Mouse (Mus musculus) thymus, adult 2 months (tissue): ENCODE data around the gene Asb16.

Experiments
- CTCF ChIP-seq: fragments of 200-500 bp; IDR thresholded peaks from 2 replicates; pipeline ENCODE4 v1.5.1; 2012; ENCODE audit warnings: mild to moderate bottlenecking, control low read depth, low read length, moderate library complexity, borderline replicate concordance; ENCODE audit not compliant: control insufficient read depth, poor library complexity, insufficient read depth; ENCODE audit errors: extremely low read depth
- POLR2A ChIP-seq: fragments of 200-500 bp; IDR thresholded peaks from 2 replicates; pipeline ENCODE4 v1.6.1; 2012; ENCODE audit warnings: mild to moderate bottlenecking, low read length, control low read depth, moderate library complexity; ENCODE audit not compliant: control insufficient read depth, poor library complexity, insufficient read depth; ENCODE audit errors: extremely low read depth

DNA sequence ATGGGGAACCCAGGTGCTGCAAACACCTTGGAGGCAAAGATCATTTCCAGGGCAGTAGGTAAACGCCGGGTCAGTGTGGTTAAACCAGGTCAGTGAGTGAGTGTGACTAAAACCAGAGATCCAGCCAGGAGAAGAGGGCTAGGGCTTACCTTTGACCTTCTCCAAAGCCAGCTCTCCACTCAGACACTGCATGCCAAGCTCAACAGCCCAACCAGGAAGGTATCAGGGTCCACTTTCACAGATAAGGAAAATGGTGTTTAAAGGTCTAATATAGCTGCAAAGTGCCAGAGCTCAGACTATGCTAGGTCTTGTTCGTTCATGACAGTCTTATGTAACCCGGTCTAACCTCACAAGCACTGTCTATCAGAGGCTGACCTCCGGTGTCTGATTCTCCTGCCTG, 27.3 kb upstream of the Asb16 start:
- no peak for TF ChIP-seq CTCF
- no peak for TF ChIP-seq POLR2A
